Mouse (Mus musculus): ENCODE measurements around the gene Med4. TPM values are rescaled to one million over a fixed set of nuclear protein-coding genes. Genes with fewer than 3 reads are reported as not detected.
"Not testable (repeated sequence)": the region's sequence is repeated elsewhere in the genome, so short reads cannot be mapped to it uniquely, and the experiment has no call there.

Gene Med4
- polyA plus RNA-seq, 1 experiment from 2014 or later = 110 TPM

- 97% methylated on average over 6 of the region's 6 CpGs for WGBS
- Histone ChIP-seq H3K9me3 (ENCODE audit: control insufficient read depth, low read length) (no peaks in the 10 kb centered on the region), H3K4me2 (ENCODE audit: low read length) (no peak overlapping the region)
Observed at GRCm38 (mm10) chr14:73508630-73509395, 1.0 kb upstream of the Med4 start.

GRCm38 (mm10) chr14:73524136-73524535 lies 14.3 kb downstream of the Med4 start:
- Histone ChIP-seq H3K9ac (replicated peaks; ENCODE audit: low read depth, low read length) (no peak overlapping the region), H3K27ac (ENCODE audit: low read length) (no peak overlapping the region), H3K27me3 (replicated peaks; ENCODE audit: control insufficient read depth, insufficient read depth, low read length) (no peaks in the 10 kb centered on the region), H3K36me3 (ENCODE audit: control insufficient read depth, insufficient read depth) (no peaks in the 10 kb centered on the region), H3K4me1 (replicated peaks; ENCODE audit: control insufficient read depth, insufficient read depth, low read length) (peaks cover 2% of the 10 kb centered on the region; the same call in 1 of the 2 replicates), H3K4me2 (ENCODE audit: low read length) (no peak overlapping the region), H3K4me3 (replicated peaks; ENCODE audit: low read length) (no peak overlapping the region), H3K9me3 (ENCODE audit: control insufficient read depth, low read length) (no peaks in the 10 kb centered on the region)
- WGBS = 73% methylated on average over 3 of the region's 3 CpGs
- ATAC-seq = no peak

More at GRCm38 (mm10) chr14:73508630-73509395, 1.0 kb upstream of the Med4 start:
- Histone ChIP-seq H3K36me3 (ENCODE audit: control insufficient read depth, insufficient read depth) (no peaks in the 10 kb centered on the region; the same call in 1 of the 2 replicates), H3K9ac (replicated peaks; ENCODE audit: low read depth, low read length) (no peak overlapping the region), H3K4me3 (replicated peaks; ENCODE audit: low read length) (no peak overlapping the region), H3K4me1 (replicated peaks; ENCODE audit: control insufficient read depth, insufficient read depth, low read length) (peaks cover 18% of the 10 kb centered on the region), H3K27me3 (replicated peaks; ENCODE audit: control insufficient read depth, insufficient read depth, low read length) (no peaks in the 10 kb centered on the region), H3K27ac (ENCODE audit: low read length) (no peak overlapping the region)
- no peak for ATAC-seq

- Histone ChIP-seq H3K36me3 (ENCODE audit: control insufficient read depth, insufficient read depth) (no peaks in the 10 kb centered on the region), H3K27me3 (replicated peaks; ENCODE audit: control insufficient read depth, insufficient read depth, low read length) (0 out of 2 replicates have a peak, but pooled peaks cover 2% of the 10 kb centered on the region), H3K4me3 (replicated peaks; ENCODE audit: low read length) (peak within 1 kb of the TSS; percentile 54), H3K9ac (replicated peaks; ENCODE audit: low read depth, low read length) (peak within 1 kb of the TSS; percentile 73), H3K4me2 (ENCODE audit: low read length) (peak within 1 kb of the TSS; percentile 40), H3K9me3 (ENCODE audit: control insufficient read depth, low read length) (no peaks in the 10 kb centered on the region), H3K27ac (ENCODE audit: low read length) (peak within 1 kb of the TSS; percentile 93), H3K4me1 (replicated peaks; ENCODE audit: control insufficient read depth, insufficient read depth, low read length) (peaks cover 2% of the 10 kb centered on the region; the same call in 1 of the 2 replicates)
- WGBS = under 1% methylated on average over 37 of the region's 41 CpGs
- ATAC-seq = peak; percentile 100
Observed at GRCm38 (mm10) chr14:73524766-73525448, 15.1 kb downstream of the Med4 start, which contains the start of gene Sucla2. Sucla2 (plus strand) TSS chr14:73525319.

GRCm38 (mm10) chr14:73528661-73529060 lies 18.8 kb downstream of the Med4 start:
- not testable (repeated sequence) for H3K9me3 ChIP-seq (ENCODE audit: control insufficient read depth, low read length); ATAC-seq; H3K36me3 ChIP-seq (ENCODE audit: control insufficient read depth, insufficient read depth); H3K27me3 ChIP-seq (replicated peaks; ENCODE audit: control insufficient read depth, insufficient read depth, low read length); H3K9ac ChIP-seq (replicated peaks; ENCODE audit: low read depth, low read length); H3K27ac ChIP-seq (ENCODE audit: low read length); H3K4me1 ChIP-seq (replicated peaks; ENCODE audit: control insufficient read depth, insufficient read depth, low read length); H3K4me2 ChIP-seq (ENCODE audit: low read length); H3K4me3 ChIP-seq (replicated peaks; ENCODE audit: low read length)
- 89% methylated on average over 3 of the region's 3 CpGs for WGBS

GRCm38 (mm10) chr14:73533755-73534465 lies 24.1 kb downstream of the Med4 start:
- Histone ChIP-seq H3K4me3 (replicated peaks; ENCODE audit: low read length) (no peak overlapping the region), H3K4me2 (ENCODE audit: low read length) (no peak overlapping the region), H3K4me1 (replicated peaks; ENCODE audit: control insufficient read depth, insufficient read depth, low read length) (no peaks in the 10 kb centered on the region), H3K27me3 (replicated peaks; ENCODE audit: control insufficient read depth, insufficient read depth, low read length) (0 out of 2 replicates have a peak, but pooled peaks cover 2% of the 10 kb centered on the region), H3K36me3 (ENCODE audit: control insufficient read depth, insufficient read depth) (no peaks in the 10 kb centered on the region), H3K27ac (ENCODE audit: low read length) (no peak overlapping the region), H3K9me3 (ENCODE audit: control insufficient read depth, low read length) (no peaks in the 10 kb centered on the region), H3K9ac (replicated peaks; ENCODE audit: low read depth, low read length) (no peak overlapping the region)
- ATAC-seq = no peak
- WGBS = 71% methylated on average over 6 of the region's 6 CpGs

- H3K4me1 ChIP-seq (replicated peaks; ENCODE audit: control insufficient read depth, insufficient read depth, low read length) = no peaks in the 10 kb centered on the region
- no peaks in the 10 kb centered on the region for H3K9me3 ChIP-seq (ENCODE audit: control insufficient read depth, low read length)
- ATAC-seq = no peak
- no peak overlapping the region for H3K9ac ChIP-seq (replicated peaks; ENCODE audit: low read depth, low read length)
- no peak overlapping the region for H3K4me3 ChIP-seq (replicated peaks; ENCODE audit: low read length)
- 89% methylated on average over 2 of the region's 2 CpGs for WGBS
- H3K27ac ChIP-seq (ENCODE audit: low read length) = no peak overlapping the region
- no peaks in the 10 kb centered on the region for H3K36me3 ChIP-seq (ENCODE audit: control insufficient read depth, insufficient read depth)
- H3K4me2 ChIP-seq (ENCODE audit: low read length) = no peak overlapping the region
- no peaks in the 10 kb centered on the region for H3K27me3 ChIP-seq (replicated peaks; ENCODE audit: control insufficient read depth, insufficient read depth, low read length)
Observed at GRCm38 (mm10) chr14:73535641-73536040, 25.8 kb downstream of the Med4 start.

- ATAC-seq = peak; percentile 65
- no peak overlapping the region for H3K4me2 ChIP-seq (ENCODE audit: low read length)
- no peaks in the 10 kb centered on the region for H3K27me3 ChIP-seq (replicated peaks; ENCODE audit: control insufficient read depth, insufficient read depth, low read length)
- no peaks in the 10 kb centered on the region for H3K4me1 ChIP-seq (replicated peaks; ENCODE audit: control insufficient read depth, insufficient read depth, low read length)
- H3K4me3 ChIP-seq (replicated peaks; ENCODE audit: low read length) = no peak overlapping the region
- no peaks in the 10 kb centered on the region for H3K9me3 ChIP-seq (ENCODE audit: control insufficient read depth, low read length)
- WGBS = 8% methylated on average over 6 of the region's 6 CpGs
- H3K9ac ChIP-seq (replicated peaks; ENCODE audit: low read depth, low read length) = no peak overlapping the region
- H3K36me3 ChIP-seq (ENCODE audit: control insufficient read depth, insufficient read depth) = no peaks in the 10 kb centered on the region
- H3K27ac ChIP-seq (ENCODE audit: low read length) = no peak overlapping the region
Observed at GRCm38 (mm10) chr14:73543781-73544180, 34.0 kb downstream of the Med4 start.

GRCm38 (mm10) chr14:73547034-73547433 lies 37.2 kb downstream of the Med4 start:
- Histone ChIP-seq H3K27ac (ENCODE audit: low read length) (no peak overlapping the region), H3K27me3 (replicated peaks; ENCODE audit: control insufficient read depth, insufficient read depth, low read length) (no peaks in the 10 kb centered on the region), H3K36me3 (ENCODE audit: control insufficient read depth, insufficient read depth) (no peaks in the 10 kb centered on the region), H3K4me2 (ENCODE audit: low read length) (no peak overlapping the region), H3K4me1 (replicated peaks; ENCODE audit: control insufficient read depth, insufficient read depth, low read length) (no peaks in the 10 kb centered on the region), H3K4me3 (replicated peaks; ENCODE audit: low read length) (no peak overlapping the region), H3K9me3 (ENCODE audit: control insufficient read depth, low read length) (no peaks in the 10 kb centered on the region), H3K9ac (replicated peaks; ENCODE audit: low read depth, low read length) (no peak overlapping the region)
- 67% methylated on average over 4 of the region's 4 CpGs for WGBS
- no peak for ATAC-seq

- H3K9me3 ChIP-seq (ENCODE audit: control insufficient read depth, low read length) = no peaks in the 10 kb centered on the region
- no peaks in the 10 kb centered on the region for H3K27me3 ChIP-seq (replicated peaks; ENCODE audit: control insufficient read depth, insufficient read depth, low read length)
- H3K27ac ChIP-seq (ENCODE audit: low read length) = no peak within 1 kb of the TSS
- no peak within 1 kb of the TSS for H3K9ac ChIP-seq (replicated peaks; ENCODE audit: low read depth, low read length)
- H3K4me2 ChIP-seq (ENCODE audit: low read length) = no peak within 1 kb of the TSS
- H3K4me3 ChIP-seq (replicated peaks; ENCODE audit: low read length) = no peak within 1 kb of the TSS
- 87% methylated on average over 3 of the region's 3 CpGs for WGBS
- no peak for ATAC-seq
- no peaks in the 10 kb centered on the region for H3K36me3 ChIP-seq (ENCODE audit: control insufficient read depth, insufficient read depth)
- no peaks in the 10 kb centered on the region for H3K4me1 ChIP-seq (replicated peaks; ENCODE audit: control insufficient read depth, insufficient read depth, low read length)
Observed at GRCm38 (mm10) chr14:73548051-73548450, 38.2 kb downstream of the Med4 start, which contains the start of gene Nudt15. Nudt15 (minus strand) TSS chr14:73548242.

Measured in forebrain, embryonic 16.5 days (tissue).